Mouse (Mus musculus): ENCODE data around the gene Pnpla8.

GRCm38 (mm10) chr12:44262612-44263011, 41.4 kb downstream of the Pnpla8 start:
- TF ChIP-seq CTCF (IDR thresholded peaks at IDR 0.05; ENCODE audit: extremely low read depth, insufficient read depth, insufficient read length, insufficient replicate concordance) (no peak), POLR2A (IDR thresholded peaks at IDR 0.05; ENCODE audit: low read depth, low read length) (no peak)
